17 mouse cellular contexts compared by ENCODE assay signal in the genomic region with DNA sequence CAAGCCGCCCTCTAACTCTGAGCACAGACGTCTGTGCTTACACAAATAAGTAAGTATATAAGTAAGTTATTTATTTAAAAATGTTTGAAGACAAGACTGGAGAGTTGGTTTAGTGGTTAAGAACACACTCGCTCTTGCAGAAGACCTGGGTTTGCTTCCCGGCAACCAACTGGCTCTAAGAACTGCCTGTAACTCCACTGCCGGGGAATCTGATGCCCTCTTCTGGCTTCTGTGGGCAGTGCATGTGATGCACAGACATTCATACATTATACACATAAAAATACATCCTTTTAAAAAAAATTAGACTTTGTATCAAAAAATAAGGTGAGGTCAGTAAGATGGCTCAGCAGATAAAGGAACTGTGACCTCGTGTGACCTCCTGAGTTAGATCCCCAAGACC. TPM values are rescaled to one million over a fixed set of nuclear protein-coding genes. Genes with fewer than 3 reads are reported as not detected.
DNase-seq lines count a peak whose midpoint lies in the region; ATAC-seq and TF ChIP-seq lines count a peak whose summit lies in the region.
"Had no signal": no experiment of that assay in that cellular context is flagged by ENCODE, and none has a peak within 500 bp of the region (broad histone marks: within the 10 kb centered on the region; RNA-seq: fewer than 3 reads in every experiment).

No protein-coding gene starts in this region.

- peak; percentile 32 for TF ChIP-seq CTCF in liver, postnatal 0 days (IDR thresholded peaks at IDR 0.05; ENCODE audit: low read depth)
- TF ChIP-seq CTCF in cortical plate, adult 2 months (IDR thresholded peaks at IDR 0.05; ENCODE audit: extremely low read depth, insufficient read depth, low read length): peak; percentile 16; the same call in 1 of the 2 replicates

- no peak for TF ChIP-seq EP300 in liver, postnatal 0 days (IDR thresholded peaks at IDR 0.05; ENCODE audit: low read depth)

- peak; percentile 20 for DNase-seq in CD4-positive, CD25-positive, alpha-beta regulatory T cell, adult 2 months (ENCODE audit: low read depth, low spot score)
- DNase-seq in liver, postnatal 0 days: no peak
- peak; percentile 51 for DNase-seq in ES-CJ7 (ENCODE audit: low read depth, low spot score)
- DNase-seq in retina, embryonic 14.5 days (ENCODE audit: low spot score): no peak
- no peak for DNase-seq in frontal cortex, postnatal 10 days (ENCODE audit: low spot score in 2 of 2)
- DNase-seq: cerebellum, adult 9-11 months; heart, adult 18-20 months; kidney, adult 18-20 months; lung, postnatal 36 days; right cerebral cortex, postnatal 4 days had no signal

- H3K9ac ChIP-seq in liver, postnatal 0 days (replicated peaks): no peak overlapping the region
- H3K9ac ChIP-seq in liver, embryonic 12.5 days: no peak overlapping the region
- H3K9ac ChIP-seq: embryonic facial prominence, embryonic 15.5 days; limb, embryonic 12.5 days had no signal

- no peak for ATAC-seq in CD4-positive, CD25-positive, alpha-beta regulatory T cell, adult 4 months
- ATAC-seq in liver, postnatal 0 days: no peak
- ATAC-seq in liver, embryonic 12.5 days: no peak
- ATAC-seq: forebrain, embryonic 16.5 days had no signal

- no peak for TF ChIP-seq POLR2A in cortical plate, adult 2 months (IDR thresholded peaks at IDR 0.05; ENCODE audit: extremely low read depth, insufficient read depth, low read length)

- H3K36me3 ChIP-seq in liver, postnatal 0 days (replicated peaks; ENCODE audit: insufficient read depth, low read length): no peaks in the 10 kb centered on the region
- H3K36me3 ChIP-seq in liver, embryonic 12.5 days: no peaks in the 10 kb centered on the region
- H3K36me3 ChIP-seq: embryonic facial prominence, embryonic 15.5 days had no signal

- no peaks in the 10 kb centered on the region for H3K27me3 ChIP-seq in liver, postnatal 0 days (ENCODE audit: insufficient read depth, low read length)
- no peaks in the 10 kb centered on the region for H3K27me3 ChIP-seq in liver, embryonic 12.5 days (replicated peaks)
- H3K27me3 ChIP-seq: embryonic facial prominence, embryonic 15.5 days; limb, embryonic 12.5 days had no signal

- H3K4me1 ChIP-seq in liver, postnatal 0 days (ENCODE audit: insufficient read depth): no peaks in the 10 kb centered on the region
- H3K4me1 ChIP-seq in liver, embryonic 12.5 days: no peaks in the 10 kb centered on the region
- no peaks in the 10 kb centered on the region; the same call in 1 of the 2 replicates for H3K4me1 ChIP-seq in cortical plate, adult 2 months (ENCODE audit: control insufficient read depth, insufficient read depth, low read length)
- H3K4me1 ChIP-seq: embryonic facial prominence, embryonic 15.5 days; limb, embryonic 12.5 days had no signal

- H3K27ac ChIP-seq in liver, postnatal 0 days (ENCODE audit: low read depth): no peak overlapping the region
- H3K27ac ChIP-seq in liver, embryonic 12.5 days: no peak overlapping the region
- H3K27ac ChIP-seq in cortical plate, adult 2 months (ENCODE audit: insufficient read depth, low read length): no peak overlapping the region
- H3K27ac ChIP-seq: embryonic facial prominence, embryonic 15.5 days; limb, embryonic 12.5 days had no signal

- H3K4me2 ChIP-seq in liver, postnatal 0 days (ENCODE audit: low read depth, low read length): no peak overlapping the region
- no peak overlapping the region for H3K4me2 ChIP-seq in liver, embryonic 12.5 days
- H3K4me2 ChIP-seq: embryonic facial prominence, embryonic 15.5 days; limb, embryonic 12.5 days had no signal

- no peaks in the 10 kb centered on the region for H3K9me3 ChIP-seq in liver, postnatal 0 days (ENCODE audit: low read length)
- no peaks in the 10 kb centered on the region for H3K9me3 ChIP-seq in liver, embryonic 12.5 days (replicated peaks)
- H3K9me3 ChIP-seq: embryonic facial prominence, embryonic 15.5 days; limb, embryonic 12.5 days had no signal

- no peak overlapping the region for H3K4me3 ChIP-seq in liver, postnatal 0 days (ENCODE audit: low read depth, low read length)
- H3K4me3 ChIP-seq in liver, embryonic 12.5 days: no peak overlapping the region
- H3K4me3 ChIP-seq in cortical plate, adult 2 months (ENCODE audit: insufficient read depth, low read length): no peak overlapping the region
- H3K4me3 ChIP-seq: embryonic facial prominence, embryonic 15.5 days; limb, embryonic 12.5 days had no signal

- WGBS in liver, postnatal 0 days (ENCODE audit: insufficient replicate concordance): 87% methylated on average over 6 of the region's 6 CpGs
- 72% methylated on average over 6 of the region's 6 CpGs for WGBS in liver, embryonic 12.5 days (ENCODE audit: insufficient replicate concordance)

RNA-seq across cellular contexts. Expression of a gene that starts 11.5 kb away (rescaled TPM):
- polyA plus RNA-seq in CD4-positive, CD25-positive, alpha-beta regulatory T cell, adult 4 months (2017; shearing (Covaris generic)): under 1 TPM; 0.20 to 0.46 TPM
- 0.14 and 0.21 TPM in 2 replicates for polyA plus RNA-seq in liver, postnatal 0 days (2015; fragmentation: Nextera tagmentation; extraction: Ambion mirVana)
- polyA plus RNA-seq in liver, embryonic 12.5 days (2016; fragmentation: Nextera tagmentation; extraction: Ambion mirVana): 0.43 and 0.51 TPM in 2 replicates
- polyA plus RNA-seq in cortical plate, adult 2 months (2012; rRNA removed): 17.5 and 21.4 TPM in 2 replicates

RNA-seq across cellular contexts. Expression of a gene that starts 22.8 kb away (rescaled TPM):
- polyA plus RNA-seq in CD4-positive, CD25-positive, alpha-beta regulatory T cell, adult 4 months (2017; shearing (Covaris generic)): under 1 TPM in 1 of 2 experiments, not detected in 1; 0.51 TPM
- not detected in 2 replicates for polyA plus RNA-seq in liver, postnatal 0 days (2015; fragmentation: Nextera tagmentation; extraction: Ambion mirVana)
- polyA plus RNA-seq in liver, embryonic 12.5 days (2016; fragmentation: Nextera tagmentation; extraction: Ambion mirVana): 0.15 TPM in 1 of 2 replicates, not detected in the other
- polyA plus RNA-seq in cortical plate, adult 2 months (2012; rRNA removed): 0.74 and 1.0 TPM in 2 replicates

RNA-seq across cellular contexts. Expression of a gene that starts 24.3 kb away (rescaled TPM):
- not detected for polyA plus RNA-seq in CD4-positive, CD25-positive, alpha-beta regulatory T cell, adult 4 months (2017; shearing (Covaris generic))
- polyA plus RNA-seq in liver, postnatal 0 days (2015; fragmentation: Nextera tagmentation; extraction: Ambion mirVana): 316 TPM in 2 replicates
- polyA plus RNA-seq in liver, embryonic 12.5 days (2016; fragmentation: Nextera tagmentation; extraction: Ambion mirVana): 4.5 and 4.6 TPM in 2 replicates
- 3.4 and 4.1 TPM in 2 replicates for polyA plus RNA-seq in cortical plate, adult 2 months (2012; rRNA removed)
- polyA plus RNA-seq: forebrain, embryonic 16.5 days had no signal

RNA-seq across cellular contexts. Expression of a gene that starts 34.9 kb away (rescaled TPM):
- not detected for polyA plus RNA-seq in CD4-positive, CD25-positive, alpha-beta regulatory T cell, adult 4 months (2017; shearing (Covaris generic))
- not detected in 2 replicates for polyA plus RNA-seq in liver, postnatal 0 days (2015; fragmentation: Nextera tagmentation; extraction: Ambion mirVana)
- polyA plus RNA-seq in liver, embryonic 12.5 days (2016; fragmentation: Nextera tagmentation; extraction: Ambion mirVana): not detected in 2 replicates
- polyA plus RNA-seq in cortical plate, adult 2 months (2012; rRNA removed): not detected in 2 replicates
- polyA plus RNA-seq: forebrain, embryonic 16.5 days; limb, embryonic 12.5 days; stomach, embryonic 16.5 days had no signal

RNA-seq across cellular contexts. Expression of a gene that starts 37.1 kb away (rescaled TPM):
- polyA plus RNA-seq in CD4-positive, CD25-positive, alpha-beta regulatory T cell, adult 4 months (2017; shearing (Covaris generic)): not detected
- not detected in 2 replicates for polyA plus RNA-seq in liver, postnatal 0 days (2015; fragmentation: Nextera tagmentation; extraction: Ambion mirVana)
- polyA plus RNA-seq in liver, embryonic 12.5 days (2016; fragmentation: Nextera tagmentation; extraction: Ambion mirVana): 0.07 TPM in 1 of 2 replicates, not detected in the other
- 0.32 and 0.46 TPM in 2 replicates for polyA plus RNA-seq in cortical plate, adult 2 months (2012; rRNA removed)
- polyA plus RNA-seq: forebrain, embryonic 16.5 days; limb, embryonic 12.5 days had no signal

Comparison
In these comparisons a context has a peak if more than half of its experiments do, and no peak if none do; other contexts are left out.
1. RNA of a gene that starts 24.3 kb away (polyA plus RNA-seq): 316 TPM in liver, postnatal 0 days; 4.5 to 4.6 TPM in liver, embryonic 12.5 days, 3.4 to 4.1 TPM in cortical plate, adult 2 months and not detected in CD4-positive, CD25-positive, alpha-beta regulatory T cell, adult 4 months; every median in the first group is over 10 times any median in the second.
2. DNase-seq: peak in CD4-positive, CD25-positive, alpha-beta regulatory T cell, adult 2 months (single experiment) and ES-CJ7 (single experiment); none in liver, postnatal 0 days (single experiment), retina, embryonic 14.5 days (single experiment) and frontal cortex, postnatal 10 days (0 of 2).
3. RNA of a gene that starts 11.5 kb away (polyA plus RNA-seq): 17.5 to 21.4 TPM in cortical plate, adult 2 months; 0.20 to 0.46 TPM in CD4-positive, CD25-positive, alpha-beta regulatory T cell, adult 4 months, 0.43 to 0.51 TPM in liver, embryonic 12.5 days and 0.14 to 0.21 TPM in liver, postnatal 0 days; every median in the first group is over 10 times any median in the second.